15 mouse cellular contexts compared by ENCODE assay signal in the genomic region with DNA sequence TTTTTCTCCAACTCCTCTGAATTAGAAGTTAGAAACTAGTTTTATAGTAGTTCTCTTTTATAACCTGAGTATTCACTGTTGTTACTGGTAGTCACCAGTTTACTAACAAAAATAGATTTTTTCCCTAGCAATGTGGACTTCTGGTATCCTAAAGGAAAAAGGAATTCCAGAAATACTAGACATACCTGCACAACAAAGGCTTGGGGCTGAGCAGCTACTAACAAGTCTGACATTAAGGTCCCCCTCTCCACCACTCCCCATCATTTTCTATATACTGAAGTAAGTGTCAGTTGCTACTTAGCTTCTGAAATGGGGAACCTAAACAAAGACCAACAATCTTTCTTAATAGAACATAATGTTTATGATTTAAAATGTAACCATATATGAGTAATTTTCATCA. TPM values are rescaled to one million over a fixed set of nuclear protein-coding genes. Genes with fewer than 3 reads are reported as not detected.
DNase-seq lines count a peak whose midpoint lies in the region.
"Had no signal": no experiment of that assay in that cellular context is flagged by ENCODE, and none has a peak within 500 bp of the region (broad histone marks: within the 10 kb centered on the region; RNA-seq: fewer than 3 reads in every experiment).

No protein-coding gene starts in this region.

- DNase-seq in heart, adult 11 months = peak; percentile 3
- no peak for DNase-seq in heart, adult 8-10 months (ENCODE audit: low spot score)
- DNase-seq in Muller cell, postnatal 12 days (ENCODE audit: inconsistent ontology term) = peak; percentile 30
- peak; percentile 65 for DNase-seq in ZHBTc4 (ENCODE audit: low read depth, low spot score)
- no peak for DNase-seq in layer of hippocampus, postnatal 10 days (ENCODE audit: low spot score in 2 of 2)
- DNase-seq in yolk sac, embryonic 10.5 days (ENCODE audit: low spot score) = no peak
- DNase-seq: adrenal gland, adult 2 months; adrenal gland, postnatal 10 days; adrenal gland, postnatal 25 days; cerebellum, adult 11 months; cerebellum, adult 18-20 months; cerebellum, adult 8-10 months; cerebellum, adult 9-11 months; cerebellum, postnatal 25 days; forebrain, postnatal 0 days had no signal

RNA-seq across cellular contexts. Expression of a gene that starts 3.2 kb away (rescaled TPM):
- total RNA-seq in heart, adult 8-10 months (2022) = 10 to 100 TPM; 25.0 to 34.2 (median 29.3) TPM
- total RNA-seq in layer of hippocampus, postnatal 10 days (2021) = 10 to 100 TPM; 57.7 to 63.9 TPM

Comparison
In these comparisons a context has a peak if more than half of its experiments do, and no peak if none do; other contexts are left out.
1. DNase-seq: peak in heart, adult 11 months (single experiment), Muller cell, postnatal 12 days (single experiment) and ZHBTc4 (single experiment); none in heart, adult 8-10 months (single experiment), layer of hippocampus, postnatal 10 days (0 of 2) and yolk sac, embryonic 10.5 days (single experiment).